Mouse (Mus musculus) E14TG2a.4 (cell line): ENCODE results near the gene Tmem235.

Experiments used
- CTCF ChIP-seq: conservative IDR thresholded peaks from 2 replicates; pipeline ENCODE4 v1.5.1; 2014; ENCODE audit warnings: low read length
- NANOG ChIP-seq: IDR thresholded peaks from 2 replicates; pipeline ENCODE4 v1.6.1; 2014; ENCODE audit warnings: borderline replicate concordance, low read length, mixed read lengths

GRCm38 (mm10) chr11:117865988-117866387 lies 5.4 kb downstream of the Tmem235 start:
- TF ChIP-seq CTCF (no peak), NANOG (no peak)
